Mouse (Mus musculus) heart, embryonic 11.5 days (tissue): Measurements from ENCODE around the gene Plch1. TPM values are rescaled to one million over a fixed set of nuclear protein-coding genes. Genes with fewer than 3 reads are reported as not detected.

Source experiments
- ATAC-seq: fragments of 200-750 bp; cut with Nextera tagmentation; replicated peaks from 2 replicates; pipeline ENCODE4 v1.8.0; 2017; ENCODE audit warnings: moderate library complexity; ENCODE audit not compliant: insufficient number of reproducible peaks, low FRiP score, low TSS enrichment
- H3K27ac ChIP-seq: fragments of 300-500 bp; sonication (generic); 2 replicates; pipeline ENCODE4 v1.5.1; 2014; ENCODE audit warnings: mild to moderate bottlenecking, low read depth, low read length
- H3K27me3 ChIP-seq: fragments of 300-500 bp; sonication (generic); 2 replicates; pipeline ENCODE4 v1.6.1; 2014; ENCODE audit warnings: mild to moderate bottlenecking, low read length, mixed read lengths; ENCODE audit not compliant: control insufficient read depth, insufficient read depth
- H3K36me3 ChIP-seq: fragments of 300-500 bp; sonication (generic); 2 replicates; pipeline ENCODE4 v1.6.1; 2014; ENCODE audit warnings: mild to moderate bottlenecking, low read length, moderate library complexity, mixed read lengths; ENCODE audit not compliant: control insufficient read depth, insufficient read depth
- H3K4me1 ChIP-seq: fragments of 300-500 bp; sonication (generic); 2 replicates; pipeline ENCODE4 v1.6.1; 2014; ENCODE audit warnings: low read length; ENCODE audit not compliant: control insufficient read depth, insufficient read depth
- H3K4me2 ChIP-seq: fragments of 300-500 bp; sonication (generic); 2 replicates; pipeline ENCODE4 v1.6.1; 2014; ENCODE audit warnings: mild to moderate bottlenecking, moderate library complexity
- H3K4me3 ChIP-seq: fragments of 300-500 bp; sonication (generic); 2 replicates; pipeline ENCODE4 v1.5.1; 2014; ENCODE audit warnings: low read depth, low read length
- H3K9ac ChIP-seq: fragments of 300-500 bp; sonication (generic); 2 replicates; pipeline ENCODE4 v1.6.1; 2014; ENCODE audit warnings: mild to moderate bottlenecking, low read depth, low read length, moderate library complexity
- H3K9me3 ChIP-seq: fragments of 300-500 bp; sonication (generic); replicated peaks from 2 replicates; pipeline ENCODE4 v1.6.1; 2016; ENCODE audit warnings: low read length; ENCODE audit not compliant: control insufficient read depth
- WGBS: fragments of 180-500 bp; shearing (Covaris S2); extraction: QIAGEN DNeasy Blood & Tissue Kit; methylation state at CpG from one replicate; pipeline ENCODE4 v1.1.7; 2014; ENCODE audit not compliant: insufficient replicate concordance; 5-methylcytosine and 5-hydroxymethylcytosine counted together
- polyA plus RNA-seq: library from polyadenylated mRNA; unstranded; fragments of >200 nt; fragmentation: Nextera tagmentation; extraction: Ambion mirVana; gene quantifications from 2 replicates; pipeline ENCODE4 v1.2.1, GENCODE M21; 2014

Gene Plch1
- polyA plus RNA-seq, 1 experiment from 2014 or later, result 0.99 TPM

- no peak overlapping the region for H3K4me3 ChIP-seq
- no peaks in the 10 kb centered on the region for H3K27me3 ChIP-seq
- 67% methylated on average over 4 of the region's 4 CpGs for WGBS
- no peaks in the 10 kb centered on the region for H3K36me3 ChIP-seq
- no peaks in the 10 kb centered on the region for H3K9me3 ChIP-seq
- no peak for ATAC-seq
- no peak overlapping the region for H3K9ac ChIP-seq
- no peaks in the 10 kb centered on the region for H3K4me1 ChIP-seq
- H3K4me2 ChIP-seq, result no peak overlapping the region
- H3K27ac ChIP-seq, result no peak overlapping the region
These were observed 55.1 kb downstream of the Plch1 start for GRCm38 (mm10) chr3:63844141-63844540.

DNA sequence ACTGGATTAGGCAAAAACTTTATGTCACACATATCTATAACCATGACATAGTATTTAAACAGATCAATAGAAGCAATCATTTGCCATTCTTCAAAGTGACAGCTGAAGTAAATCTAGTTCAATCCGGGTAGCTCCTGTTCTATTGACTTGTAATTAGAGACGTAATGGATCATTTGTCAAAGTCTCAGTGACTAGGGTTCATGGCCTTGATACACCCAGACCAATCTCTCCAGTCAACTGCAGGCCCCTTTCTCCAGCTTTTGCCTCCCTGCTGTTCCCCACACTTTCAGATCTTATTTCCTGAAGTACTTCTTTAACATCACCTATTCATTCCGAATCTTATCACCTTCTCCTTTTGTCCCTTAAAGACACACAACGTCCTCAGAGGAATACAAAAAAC lies 56.8 kb downstream of the Plch1 start:
- Histone ChIP-seq H3K27ac (no peak overlapping the region), H3K9me3 (no peaks in the 10 kb centered on the region), H3K4me2 (no peak overlapping the region), H3K27me3 (no peaks in the 10 kb centered on the region), H3K4me3 (no peak overlapping the region), H3K4me1 (no peaks in the 10 kb centered on the region), H3K9ac (no peak overlapping the region), H3K36me3 (no peaks in the 10 kb centered on the region)
- ATAC-seq, result no peak
- WGBS, result 51% methylated on average over 4 of the region's 4 CpGs

- Histone ChIP-seq H3K4me1 (no peaks in the 10 kb centered on the region), H3K27me3 (no peaks in the 10 kb centered on the region), H3K4me3 (no peak overlapping the region), H3K9ac (no peak overlapping the region), H3K9me3 (no peaks in the 10 kb centered on the region), H3K27ac (no peak overlapping the region), H3K4me2 (no peak overlapping the region), H3K36me3 (no peaks in the 10 kb centered on the region)
- no peak for ATAC-seq
These were observed 61.5 kb downstream of the Plch1 start for GRCm38 (mm10) chr3:63837750-63838149.

DNA sequence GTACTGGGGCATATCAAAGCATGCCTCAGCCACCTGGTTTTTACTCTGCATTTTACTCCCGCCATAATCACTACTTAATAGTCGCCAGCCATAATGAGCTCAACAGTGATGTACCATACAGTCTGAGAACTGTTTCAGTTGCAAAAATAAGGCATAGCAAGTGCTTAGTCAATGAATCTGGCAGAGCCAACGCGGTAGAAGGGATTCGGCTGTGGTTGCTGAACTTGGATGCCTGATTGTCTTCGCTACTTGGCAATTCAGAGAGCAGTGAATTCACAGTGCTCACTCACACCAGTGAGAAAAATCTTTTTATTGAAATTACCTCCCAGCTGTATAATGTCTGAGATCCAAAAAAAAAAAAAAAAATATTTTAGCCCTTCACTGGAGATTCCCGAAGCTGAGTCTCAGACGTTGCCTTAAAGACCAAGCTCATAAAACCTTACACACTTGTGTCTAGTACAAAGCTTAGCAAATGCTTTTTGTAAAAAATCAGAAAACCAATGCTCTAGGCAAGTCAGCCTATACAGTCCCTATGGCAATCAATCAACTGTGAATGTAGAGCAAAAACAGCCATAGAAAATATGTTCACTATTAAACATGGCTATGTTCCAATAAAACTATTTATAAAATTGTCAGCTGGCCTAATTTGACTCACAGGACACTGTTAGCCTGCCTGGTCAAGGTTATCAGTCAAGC lies 62.2 kb downstream of the Plch1 start:
- no peaks in the 10 kb centered on the region for H3K36me3 ChIP-seq
- H3K27ac ChIP-seq, result no peak overlapping the region
- H3K4me2 ChIP-seq, result no peak overlapping the region
- no peaks in the 10 kb centered on the region for H3K4me1 ChIP-seq
- no peaks in the 10 kb centered on the region for H3K27me3 ChIP-seq
- WGBS, result 87% methylated on average over 8 of the region's 8 CpGs
- H3K9ac ChIP-seq, result no peak overlapping the region
- H3K4me3 ChIP-seq, result no peak overlapping the region
- no peak for ATAC-seq
- H3K9me3 ChIP-seq, result no peaks in the 10 kb centered on the region

DNA sequence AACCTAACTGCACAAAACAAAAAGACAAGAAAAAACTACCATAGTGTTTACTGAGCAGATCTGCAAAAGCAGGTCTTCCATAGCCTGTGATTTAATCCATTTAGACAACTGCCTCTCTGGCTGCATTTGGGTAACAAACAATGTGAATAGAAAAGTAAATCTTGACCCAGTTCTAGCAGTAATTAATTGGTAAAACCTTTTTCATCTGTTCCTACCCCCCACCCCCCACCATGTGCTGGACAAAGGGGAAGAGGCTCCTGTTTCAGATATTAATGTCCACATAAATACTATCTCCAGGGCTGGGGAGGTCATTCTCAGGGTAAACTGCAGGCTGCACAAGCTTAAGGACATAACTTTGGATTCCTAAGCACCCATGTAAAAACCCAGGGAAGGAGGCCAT lies 63.5 kb downstream of the Plch1 start:
- no peaks in the 10 kb centered on the region for H3K27me3 ChIP-seq
- ATAC-seq, result no peak
- H3K4me2 ChIP-seq, result no peak overlapping the region
- no peak overlapping the region for H3K27ac ChIP-seq
- H3K4me1 ChIP-seq, result no peaks in the 10 kb centered on the region
- no peak overlapping the region for H3K4me3 ChIP-seq
- H3K36me3 ChIP-seq, result no peaks in the 10 kb centered on the region
- no peak overlapping the region for H3K9ac ChIP-seq
- H3K9me3 ChIP-seq, result no peaks in the 10 kb centered on the region

DNA sequence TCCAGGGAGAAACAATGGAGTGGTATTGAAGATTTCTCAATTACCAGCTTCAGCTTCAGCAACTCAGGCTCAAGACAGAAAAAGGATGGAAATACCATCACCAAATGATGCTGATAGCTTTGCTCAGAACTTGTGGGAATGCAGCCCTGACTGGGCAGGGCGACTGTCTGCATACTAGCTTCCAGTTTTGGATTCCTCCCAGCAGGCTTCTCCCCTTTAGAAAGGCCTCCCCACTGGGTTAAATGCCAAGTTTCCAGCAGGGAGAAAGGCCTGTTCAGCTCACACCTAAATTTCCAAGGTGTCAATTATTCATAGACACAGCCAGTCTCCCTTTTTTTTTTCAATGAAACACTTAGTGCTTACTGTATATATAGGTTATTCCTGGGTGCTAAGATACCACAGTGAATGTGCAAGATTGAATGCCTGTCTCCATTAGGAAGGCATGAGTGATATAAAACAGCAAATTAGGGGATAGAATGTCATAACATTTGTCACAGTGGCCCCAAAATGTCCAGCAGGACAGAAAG lies 75.3 kb downstream of the Plch1 start:
- ATAC-seq, result no peak
- Histone ChIP-seq H3K4me3 (no peak overlapping the region), H3K36me3 (no peaks in the 10 kb centered on the region), H3K27ac (no peak overlapping the region), H3K4me1 (no peaks in the 10 kb centered on the region), H3K4me2 (no peak overlapping the region), H3K27me3 (no peaks in the 10 kb centered on the region), H3K9me3 (no peaks in the 10 kb centered on the region), H3K9ac (no peak overlapping the region)
- WGBS, result 32% methylated on average over 1 of the region's 1 CpGs

DNA sequence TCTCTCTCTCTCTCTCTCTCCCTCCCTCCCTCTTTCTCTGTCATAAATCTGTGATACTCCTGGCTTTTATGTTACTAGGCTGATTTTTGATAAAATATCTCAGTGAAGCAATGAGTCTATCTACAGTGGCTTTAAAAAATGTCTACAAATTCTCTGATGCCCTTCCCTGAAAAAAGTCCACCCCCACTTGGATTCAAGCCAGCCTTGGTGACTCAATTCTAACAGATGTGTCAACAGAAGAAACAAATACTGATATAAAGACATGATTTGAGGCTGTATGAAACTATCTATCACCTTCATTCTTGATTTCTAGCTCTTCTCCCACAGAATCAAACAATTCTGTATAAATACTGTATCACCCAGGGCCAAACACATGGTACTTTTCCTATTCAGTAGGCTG lies 76.6 kb downstream of the Plch1 start:
- no peaks in the 10 kb centered on the region for H3K36me3 ChIP-seq
- no peaks in the 10 kb centered on the region for H3K9me3 ChIP-seq
- no peak overlapping the region for H3K4me3 ChIP-seq
- H3K9ac ChIP-seq, result no peak overlapping the region
- no peaks in the 10 kb centered on the region for H3K27me3 ChIP-seq
- no peak for ATAC-seq
- H3K4me1 ChIP-seq, result no peaks in the 10 kb centered on the region
- no peak overlapping the region for H3K27ac ChIP-seq
- no peak overlapping the region for H3K4me2 ChIP-seq

DNA sequence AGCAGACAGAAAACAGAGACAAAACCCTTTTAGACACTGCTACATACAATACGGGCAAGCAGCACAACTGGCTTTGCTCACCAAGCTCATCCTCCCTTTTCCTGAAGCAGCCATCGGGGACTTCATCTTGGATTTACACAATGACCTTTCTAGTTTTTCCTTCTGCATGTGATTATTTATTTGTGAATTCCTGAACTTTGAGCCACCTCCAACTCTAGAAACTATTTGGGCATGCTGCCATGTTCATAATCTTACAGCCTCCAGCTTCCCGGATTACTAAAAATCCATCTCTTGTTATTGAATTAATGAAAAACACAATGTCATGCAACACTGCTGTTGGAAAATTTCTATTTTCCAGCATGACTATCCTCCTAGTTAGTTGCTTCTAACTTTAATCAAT lies 84.1 kb downstream of the Plch1 start:
- no peak overlapping the region for H3K4me2 ChIP-seq
- ATAC-seq, result no peak
- H3K9ac ChIP-seq, result no peak overlapping the region
- 77% methylated on average over 3 of the region's 3 CpGs for WGBS
- no peaks in the 10 kb centered on the region for H3K9me3 ChIP-seq
- H3K4me1 ChIP-seq, result no peaks in the 10 kb centered on the region
- no peak overlapping the region for H3K27ac ChIP-seq
- H3K36me3 ChIP-seq, result no peaks in the 10 kb centered on the region
- H3K4me3 ChIP-seq, result no peak overlapping the region
- H3K27me3 ChIP-seq, result no peaks in the 10 kb centered on the region

DNA sequence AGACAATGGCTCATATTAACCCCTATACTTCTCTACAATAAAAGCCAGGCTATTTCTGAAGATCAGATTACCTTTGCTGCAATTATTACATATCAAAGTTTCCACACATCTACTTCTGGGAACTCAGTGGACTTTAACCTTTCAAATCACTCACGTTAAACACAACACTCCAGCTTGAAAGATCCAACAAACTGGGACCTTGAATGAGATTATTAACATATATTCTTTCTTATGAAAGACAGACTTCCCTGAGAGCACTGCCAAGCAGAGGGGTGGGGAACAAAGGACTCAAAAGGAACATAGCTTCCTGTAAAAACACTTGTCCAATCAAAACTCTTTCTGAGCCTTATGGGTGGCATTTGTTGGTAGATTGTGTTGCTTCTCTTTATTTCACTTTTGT lies 85.1 kb downstream of the Plch1 start:
- Histone ChIP-seq H3K4me3 (no peak overlapping the region), H3K27ac (no peak overlapping the region), H3K4me2 (no peak overlapping the region), H3K36me3 (no peaks in the 10 kb centered on the region), H3K27me3 (no peaks in the 10 kb centered on the region), H3K4me1 (no peaks in the 10 kb centered on the region), H3K9ac (no peak overlapping the region), H3K9me3 (no peaks in the 10 kb centered on the region)
- 72% methylated on average over 1 of the region's 1 CpGs for WGBS
- ATAC-seq, result no peak
